Mouse (Mus musculus) liver, embryonic 15.5 days (tissue): ENCODE results near the gene Sbno1. TPM values are rescaled to one million over a fixed set of nuclear protein-coding genes. Genes with fewer than 3 reads are reported as not detected.
"Not testable (repeated sequence)": the region's sequence is repeated elsewhere in the genome, so short reads cannot be mapped to it uniquely, and the experiment has no call there.

Experiments
- ATAC-seq: fragments of 200-750 bp; cut with Nextera tagmentation; 2 replicates; pipeline ENCODE4 v1.8.0; 2017; ENCODE audit warnings: moderate number of reproducible peaks, mild to moderate bottlenecking, moderate library complexity; ENCODE audit not compliant: insufficient read depth
- H3K27ac ChIP-seq: fragments of 300-500 bp; sonication (generic); replicated peaks from 2 replicates; pipeline ENCODE4 v1.5.1; 2015; ENCODE audit warnings: mild to moderate bottlenecking, inconsistent platforms
- H3K27me3 ChIP-seq: fragments of 300-500 bp; sonication (generic); 2 replicates; pipeline ENCODE4 v1.6.1; 2015; ENCODE audit warnings: mild to moderate bottlenecking, inconsistent platforms
- H3K36me3 ChIP-seq: fragments of 300-500 bp; sonication (generic); replicated peaks from 2 replicates; pipeline ENCODE4 v1.6.1; 2015; ENCODE audit warnings: moderate library complexity, mild to moderate bottlenecking, inconsistent platforms
- H3K4me1 ChIP-seq: fragments of 300-500 bp; sonication (generic); replicated peaks from 2 replicates; pipeline ENCODE4 v1.6.1; 2015; ENCODE audit warnings: inconsistent platforms
- H3K4me2 ChIP-seq: fragments of 300-500 bp; sonication (generic); 2 replicates; pipeline ENCODE4 v1.6.1; 2015; ENCODE audit warnings: moderate library complexity, mild to moderate bottlenecking, inconsistent platforms
- H3K4me3 ChIP-seq: fragments of 300-500 bp; sonication (generic); replicated peaks from 2 replicates; pipeline ENCODE4 v1.5.1; 2015; ENCODE audit warnings: mild to moderate bottlenecking, inconsistent platforms
- H3K9ac ChIP-seq: fragments of 300-500 bp; sonication (generic); 2 replicates; pipeline ENCODE4 v1.6.1; 2015; ENCODE audit warnings: moderate library complexity, mild to moderate bottlenecking, inconsistent platforms
- H3K9me3 ChIP-seq: fragments of 300-500 bp; sonication (generic); replicated peaks from 2 replicates; pipeline ENCODE4 v1.6.1; 2016; ENCODE audit warnings: inconsistent platforms
- WGBS: fragments of 180-500 bp; shearing (Covaris S2); methylation state at CpG from one replicate; pipeline ENCODE4 v1.1.7; 2015; ENCODE audit warnings: mixed read lengths; ENCODE audit not compliant: insufficient replicate concordance; 5-methylcytosine and 5-hydroxymethylcytosine counted together
- polyA plus RNA-seq: library from polyadenylated mRNA; unstranded; fragments of >200 nt; fragmentation: Nextera tagmentation; extraction: Ambion mirVana; gene quantifications from 2 replicates; pipeline ENCODE4 v1.2.1, GENCODE M21; 2015

Sbno1 gene
- 35.0 and 35.3 TPM in 2 replicates for polyA plus RNA-seq

DNA sequence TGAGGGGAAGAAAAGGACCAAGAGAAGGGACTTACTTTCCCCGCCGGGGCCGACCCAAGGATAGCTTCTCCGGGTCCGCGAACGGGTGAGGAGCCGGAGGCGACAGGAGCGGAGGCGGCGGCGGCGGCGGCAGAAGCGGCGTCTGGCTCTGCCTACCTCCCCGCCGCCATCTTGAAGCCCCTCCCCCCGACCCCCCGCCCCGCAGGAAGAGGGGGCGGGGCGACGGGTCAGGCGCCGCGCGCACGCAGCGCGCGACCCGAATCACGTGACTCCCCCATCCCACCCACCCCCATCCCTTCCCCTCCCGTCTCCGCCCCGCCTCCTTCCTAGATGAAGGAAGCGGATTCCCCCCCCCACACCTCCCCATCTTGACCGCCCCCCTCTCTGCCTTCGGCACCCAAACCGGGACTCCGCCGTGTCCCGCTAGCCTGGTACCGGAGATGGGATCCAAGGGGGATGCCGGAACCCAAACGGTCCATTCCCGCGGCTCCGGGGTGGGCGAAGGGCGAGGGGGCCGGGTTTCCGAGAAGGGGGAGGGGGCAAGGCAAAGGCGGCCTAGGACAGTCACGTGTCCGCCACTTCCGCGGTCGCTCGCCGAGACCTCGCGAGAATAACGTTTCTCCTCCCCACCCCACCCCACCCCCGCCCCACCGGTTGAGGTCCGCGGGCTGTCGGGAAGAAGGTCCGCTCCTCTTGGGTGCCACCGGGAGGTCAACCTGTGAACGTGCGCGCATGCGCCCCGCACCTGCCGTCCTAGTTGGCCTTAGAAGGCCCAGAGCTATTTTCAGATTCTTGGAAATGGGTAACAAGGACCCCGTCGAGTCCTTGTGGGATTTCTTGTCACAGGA, at the start of gene Sbno1:
TSS of gene Sbno1 (minus strand) at position 590 of the 848 bp plus-strand sequence.
- Histone ChIP-seq H3K4me2 (peak within 1 kb of the TSS; percentile 92), H3K9ac (peak within 1 kb of the TSS; percentile 97), H3K36me3 (0 out of 2 replicates have a peak, but pooled peaks cover 3% of the 10 kb centered on the region), H3K27me3 (no peaks in the 10 kb centered on the region), H3K27ac (peak within 1 kb of the TSS; percentile 92), H3K4me1 (peaks cover 42% of the 10 kb centered on the region), H3K9me3 (no peaks in the 10 kb centered on the region), H3K4me3 (peak within 1 kb of the TSS; percentile 99)
- 0% methylated on average over 58 of the region's 81 CpGs for WGBS
- peak; percentile 88 for ATAC-seq

DNA sequence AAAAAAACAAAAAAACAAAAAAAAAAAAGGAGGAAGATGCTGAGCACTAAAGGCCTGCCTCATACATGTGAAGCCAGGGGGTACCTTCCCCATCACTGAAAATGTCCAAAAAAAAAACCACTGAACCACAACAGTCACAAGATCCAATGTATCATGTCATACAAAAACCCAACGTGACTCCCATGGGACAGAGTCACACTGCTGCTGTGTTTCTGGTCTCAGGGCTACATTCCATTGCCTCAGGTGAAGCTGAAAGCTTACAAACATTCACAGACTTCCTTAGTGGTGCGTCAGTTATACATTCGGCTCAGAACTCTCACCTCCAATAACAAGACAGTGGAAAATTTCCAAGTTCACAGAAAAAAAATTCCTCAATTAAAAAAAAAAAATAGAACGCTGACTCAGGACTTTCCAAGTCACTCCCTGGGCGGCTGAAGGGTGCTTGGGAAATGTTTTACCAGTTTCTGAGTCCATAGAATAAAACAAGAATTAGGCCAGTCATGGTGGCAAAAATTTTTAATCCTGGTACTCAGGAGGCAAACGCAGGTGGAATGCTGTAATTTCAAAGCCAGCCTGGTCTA, 44.9 kb upstream of the Sbno1 start:
- no peak for ATAC-seq
- H3K36me3 ChIP-seq = peaks cover 23% of the 10 kb centered on the region
- 65% methylated on average over 6 of the region's 6 CpGs for WGBS

DNA sequence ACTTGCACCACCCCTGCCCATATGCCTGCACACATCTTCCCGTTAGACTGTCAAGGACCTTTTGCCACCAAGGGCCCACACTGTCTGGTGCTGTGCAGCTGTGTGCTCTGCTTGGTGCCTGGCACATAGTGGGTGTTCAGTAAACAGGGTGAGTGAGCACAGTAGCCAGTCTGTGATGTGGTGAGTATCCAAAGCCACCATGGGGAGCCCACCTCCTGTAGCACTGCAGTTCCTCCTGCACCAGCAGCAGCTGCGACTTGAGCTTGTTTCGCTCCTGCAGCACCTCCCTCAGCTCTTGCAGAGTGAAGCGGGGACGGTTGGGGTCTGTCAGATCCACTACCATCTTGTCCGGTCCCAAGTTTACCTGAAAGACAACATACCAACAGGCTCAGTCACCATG, 43.7 kb upstream of the Sbno1 start:
- H3K4me1 ChIP-seq = 0 out of 2 replicates have a peak, but pooled peaks cover 8% of the 10 kb centered on the region
- no peaks in the 10 kb centered on the region for H3K9me3 ChIP-seq
- 80% methylated on average over 6 of the region's 6 CpGs for WGBS
- H3K4me3 ChIP-seq = no peak overlapping the region
- no peak overlapping the region for H3K9ac ChIP-seq
- no peak for ATAC-seq
- no peaks in the 10 kb centered on the region for H3K27me3 ChIP-seq
- no peak overlapping the region for H3K4me2 ChIP-seq
- peaks cover 23% of the 10 kb centered on the region for H3K36me3 ChIP-seq
- H3K27ac ChIP-seq = no peak overlapping the region

More for the DNA sequence above, 44.9 kb upstream of the Sbno1 start:
- H3K27ac ChIP-seq = no peak overlapping the region
- no peaks in the 10 kb centered on the region for H3K27me3 ChIP-seq
- peaks cover 15% of the 10 kb centered on the region for H3K4me1 ChIP-seq
- H3K9ac ChIP-seq = no peak overlapping the region
- no peak overlapping the region for H3K4me2 ChIP-seq
- no peak overlapping the region for H3K4me3 ChIP-seq
- H3K9me3 ChIP-seq = no peaks in the 10 kb centered on the region

DNA sequence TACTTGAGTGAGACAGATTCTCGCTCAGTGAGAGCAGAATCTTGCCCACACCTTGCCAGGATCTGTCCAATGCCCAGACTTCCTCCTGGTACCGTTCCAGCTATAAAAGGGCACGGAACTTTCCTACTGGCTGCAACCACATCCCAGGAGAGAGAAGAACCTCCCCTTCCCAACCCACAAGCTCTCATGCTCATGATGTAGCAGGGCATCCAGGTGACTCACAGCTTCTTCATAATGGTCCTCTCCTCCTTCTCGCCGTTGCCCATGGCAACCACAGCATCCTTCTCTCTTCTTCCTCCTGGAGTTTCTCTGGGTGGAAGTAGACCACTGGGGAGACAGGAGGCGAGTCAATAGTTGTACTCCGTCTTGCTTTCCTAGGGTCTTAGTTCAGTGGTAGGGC, 42.6 kb upstream of the Sbno1 start:
- Histone ChIP-seq H3K4me3 (no peak overlapping the region), H3K9ac (no peak overlapping the region), H3K36me3 (peaks cover 29% of the 10 kb centered on the region), H3K4me1 (0 out of 2 replicates have a peak, but pooled peaks cover 5% of the 10 kb centered on the region), H3K27me3 (no peaks in the 10 kb centered on the region), H3K9me3 (no peaks in the 10 kb centered on the region), H3K27ac (no peak overlapping the region), H3K4me2 (no peak overlapping the region)
- WGBS = 78% methylated on average over 7 of the region's 7 CpGs
- no peak for ATAC-seq

DNA sequence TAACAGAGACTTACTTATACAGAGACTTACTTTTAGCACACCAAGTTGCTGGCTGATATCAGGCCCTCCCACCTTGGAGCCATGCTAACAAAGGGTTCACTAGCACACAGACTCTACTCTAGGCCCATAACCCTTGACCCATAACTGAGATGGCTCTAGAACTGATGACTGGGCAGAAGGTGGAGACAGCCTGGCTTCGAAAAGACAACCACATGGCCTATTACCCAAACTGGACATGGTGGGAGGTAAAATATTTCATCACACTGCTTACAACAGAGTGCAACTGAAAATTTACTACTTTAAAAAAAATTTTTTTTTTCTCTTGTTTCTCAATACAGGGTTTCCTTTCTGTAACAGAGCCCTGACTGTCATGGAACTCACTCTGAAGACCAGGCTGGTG, 42.0 kb upstream of the Sbno1 start:
- WGBS = 73% methylated on average over 1 of the region's 1 CpGs
- Histone ChIP-seq H3K4me1 (0 out of 2 replicates have a peak, but pooled peaks cover 2% of the 10 kb centered on the region), H3K27ac (0 out of 2 replicates have a peak overlapping the region, but pooled peaks have one; percentile 6), H3K4me3 (no peak overlapping the region), H3K9me3 (no peaks in the 10 kb centered on the region), H3K27me3 (no peaks in the 10 kb centered on the region), H3K36me3 (peaks cover 35% of the 10 kb centered on the region), H3K9ac (no peak overlapping the region), H3K4me2 (no peak overlapping the region)
- ATAC-seq = no peak

DNA sequence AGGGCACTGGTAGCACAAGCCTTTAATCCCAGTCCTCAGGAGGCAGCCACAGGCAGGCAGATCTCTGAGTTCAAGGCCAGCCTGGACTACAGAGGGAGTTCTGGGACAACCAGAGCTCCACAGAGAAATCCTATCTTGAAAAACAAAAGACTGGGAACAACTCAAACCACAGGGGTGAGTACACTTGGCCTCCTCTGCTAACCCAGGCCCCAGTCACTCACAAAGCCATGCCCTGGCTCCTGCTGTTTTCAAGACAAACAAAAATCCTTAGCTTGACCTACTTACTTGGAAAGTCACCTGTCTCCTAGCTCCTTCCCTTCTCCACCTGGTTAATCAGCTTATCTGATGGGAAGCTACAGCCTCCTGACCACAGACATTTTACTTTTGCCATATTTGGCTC, 39.1 kb upstream of the Sbno1 start:
- H3K9me3 ChIP-seq = no peaks in the 10 kb centered on the region
- ATAC-seq = no peak
- H3K27ac ChIP-seq = no peak overlapping the region
- no peaks in the 10 kb centered on the region for H3K27me3 ChIP-seq
- no peaks in the 10 kb centered on the region for H3K4me1 ChIP-seq
- H3K4me2 ChIP-seq = no peak overlapping the region
- no peak overlapping the region for H3K9ac ChIP-seq
- H3K36me3 ChIP-seq = peaks cover 63% of the 10 kb centered on the region
- H3K4me3 ChIP-seq = no peak overlapping the region

DNA sequence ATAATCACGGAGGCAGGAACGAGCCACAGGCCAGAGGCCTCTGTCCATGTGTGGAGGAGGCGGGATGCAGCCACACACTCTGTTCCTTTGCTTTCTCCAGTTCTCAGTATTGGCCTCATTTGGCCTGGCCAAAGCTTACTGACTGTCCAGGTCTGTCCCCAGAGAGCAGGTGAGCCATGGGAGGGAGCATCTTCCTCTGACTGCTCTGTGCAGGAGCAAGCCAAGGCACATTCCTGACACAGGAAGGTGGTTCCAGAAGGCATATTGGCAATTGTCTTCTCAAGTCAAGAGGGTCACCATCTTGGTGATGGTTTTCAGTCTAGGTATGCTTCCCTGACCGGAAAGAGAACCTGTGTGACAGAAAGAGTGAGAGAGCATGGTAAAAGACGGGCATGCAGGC, 37.7 kb upstream of the Sbno1 start:
- WGBS = 81% methylated on average over 5 of the region's 5 CpGs
- Histone ChIP-seq H3K27ac (no peak overlapping the region), H3K9me3 (no peaks in the 10 kb centered on the region), H3K9ac (no peak overlapping the region), H3K36me3 (peaks cover 64% of the 10 kb centered on the region), H3K4me3 (no peak overlapping the region), H3K4me1 (no peaks in the 10 kb centered on the region), H3K27me3 (no peaks in the 10 kb centered on the region), H3K4me2 (no peak overlapping the region)
- no peak for ATAC-seq

DNA sequence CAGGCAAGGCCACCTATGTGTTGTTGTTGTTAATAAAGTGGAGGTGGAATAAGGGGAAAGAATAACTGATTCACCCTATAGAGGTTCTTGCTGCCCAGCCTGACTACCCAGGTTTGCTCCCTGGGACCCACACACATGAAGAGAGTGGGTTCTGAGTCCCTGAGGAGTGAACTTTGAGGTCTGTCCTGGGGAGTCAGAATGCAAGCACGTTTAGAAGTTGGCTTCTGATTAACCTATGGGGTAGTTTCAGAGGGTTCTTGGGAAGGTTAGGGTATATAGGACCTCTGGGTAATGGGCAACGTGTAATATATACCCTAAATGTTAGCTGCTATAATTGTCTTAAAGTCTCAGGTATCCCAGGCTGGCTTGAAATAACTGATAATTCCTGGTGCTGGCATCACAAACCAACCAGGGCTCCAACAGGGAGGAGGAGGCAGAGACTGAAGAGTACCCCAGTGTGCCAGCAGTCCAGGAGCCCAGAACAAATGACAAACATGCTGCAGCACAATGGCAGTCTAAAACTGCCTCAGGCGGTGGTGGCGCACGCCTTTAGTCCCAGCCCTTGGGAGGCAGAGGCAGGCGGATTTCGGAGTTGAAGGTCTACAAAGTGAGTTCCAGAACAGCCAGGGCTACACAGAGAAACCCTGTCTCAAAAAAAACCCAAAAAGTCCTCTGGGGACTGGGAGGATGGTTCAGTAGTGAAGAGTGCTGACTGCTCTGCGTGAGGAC, 36.7 kb upstream of the Sbno1 start:
- Histone ChIP-seq H3K4me2 (no peak overlapping the region), H3K4me1 (no peaks in the 10 kb centered on the region), H3K27me3 (no peaks in the 10 kb centered on the region), H3K36me3 (peaks cover 71% of the 10 kb centered on the region), H3K9ac (no peak overlapping the region), H3K27ac (no peak overlapping the region), H3K4me3 (no peak overlapping the region), H3K9me3 (no peaks in the 10 kb centered on the region)
- ATAC-seq = no peak
- WGBS = 88% methylated on average over 8 of the region's 8 CpGs

DNA sequence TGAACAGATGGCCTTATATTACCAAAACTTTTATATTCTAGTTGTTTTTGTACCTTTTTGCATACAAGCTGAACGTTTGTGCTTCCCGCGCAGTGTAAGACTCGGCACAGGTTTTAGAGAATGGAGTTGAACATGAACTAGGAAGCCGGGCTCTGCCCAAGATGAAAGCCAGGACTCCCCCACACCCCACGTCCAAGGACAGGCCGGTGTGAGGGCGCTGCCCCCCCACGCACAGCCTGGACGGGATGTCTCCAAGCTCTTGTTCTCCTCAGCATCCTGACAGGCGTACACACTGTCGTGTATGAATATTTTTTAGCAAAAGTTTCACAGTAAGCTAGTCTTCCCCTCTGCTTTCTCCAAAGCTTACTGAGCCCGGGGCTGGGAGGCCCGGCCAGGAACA, 35.1 kb upstream of the Sbno1 start:
- H3K27ac ChIP-seq, H3K27me3 ChIP-seq, H3K4me2 ChIP-seq, H3K4me1 ChIP-seq, H3K9me3 ChIP-seq, H3K4me3 ChIP-seq, H3K9ac ChIP-seq, ATAC-seq: not testable (repeated sequence)
- H3K36me3 ChIP-seq = peaks cover 80% of the 10 kb centered on the region
- WGBS = 89% methylated on average over 14 of the region's 14 CpGs

DNA sequence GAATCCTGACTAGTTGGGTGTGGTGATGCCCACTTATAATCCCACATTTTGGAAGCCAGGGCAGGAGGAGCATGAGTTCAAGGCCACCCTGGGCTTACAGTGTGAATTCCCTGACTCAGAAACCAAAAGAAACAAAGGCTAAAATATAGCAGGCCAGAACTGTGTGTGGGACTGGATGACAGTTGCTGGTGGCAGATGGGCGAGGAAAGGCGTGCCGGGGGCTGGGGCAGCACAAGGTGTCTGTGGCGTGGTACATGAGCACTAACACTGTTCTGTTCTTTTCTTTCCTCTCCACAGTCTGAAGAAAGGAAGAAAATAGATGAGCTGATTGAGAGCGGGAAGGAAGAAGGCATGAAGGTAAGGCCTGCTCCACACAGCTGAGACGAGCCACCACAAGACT, 31.0 kb upstream of the Sbno1 start:
- Histone ChIP-seq H3K9ac (no peak overlapping the region), H3K4me1 (peaks cover 11% of the 10 kb centered on the region), H3K4me3 (no peak overlapping the region), H3K27ac (no peak overlapping the region), H3K4me2 (no peak overlapping the region), H3K27me3 (no peaks in the 10 kb centered on the region), H3K9me3 (no peaks in the 10 kb centered on the region), H3K36me3 (peaks cover 99% of the 10 kb centered on the region)
- WGBS = 89% methylated on average over 6 of the region's 6 CpGs
- no peak for ATAC-seq

DNA sequence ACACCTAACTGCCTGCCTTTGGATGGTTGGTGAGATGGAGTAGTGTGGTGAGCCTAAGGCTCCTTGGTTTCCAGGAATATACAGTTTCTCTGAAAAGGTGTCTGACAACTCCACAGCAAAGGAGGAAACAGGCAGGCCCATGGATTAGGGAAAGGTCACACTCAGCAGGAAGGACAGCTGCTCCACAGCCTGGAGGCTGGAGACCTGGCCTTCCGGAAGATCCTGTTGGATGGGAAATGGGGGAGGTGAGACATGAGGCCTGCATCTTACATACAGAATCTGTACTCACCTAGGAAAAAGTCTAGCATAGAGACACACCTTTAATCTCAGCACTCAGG, 28.2 kb upstream of the Sbno1 start:
- no peak overlapping the region for H3K9ac ChIP-seq
- no peak overlapping the region for H3K27ac ChIP-seq

More for the DNA sequence above, 28.2 kb upstream of the Sbno1 start:
- peaks cover 100% of the 10 kb centered on the region for H3K36me3 ChIP-seq
- H3K27me3 ChIP-seq = no peaks in the 10 kb centered on the region
- WGBS = 83% methylated on average over 1 of the region's 1 CpGs
- peaks cover 38% of the 10 kb centered on the region for H3K4me1 ChIP-seq
- no peak for ATAC-seq
- no peaks in the 10 kb centered on the region for H3K9me3 ChIP-seq
- no peak overlapping the region for H3K4me2 ChIP-seq
- H3K4me3 ChIP-seq = no peak overlapping the region
